Comparison of ENCODE assay signal across 8 mouse cellular contexts in the genomic region with DNA sequence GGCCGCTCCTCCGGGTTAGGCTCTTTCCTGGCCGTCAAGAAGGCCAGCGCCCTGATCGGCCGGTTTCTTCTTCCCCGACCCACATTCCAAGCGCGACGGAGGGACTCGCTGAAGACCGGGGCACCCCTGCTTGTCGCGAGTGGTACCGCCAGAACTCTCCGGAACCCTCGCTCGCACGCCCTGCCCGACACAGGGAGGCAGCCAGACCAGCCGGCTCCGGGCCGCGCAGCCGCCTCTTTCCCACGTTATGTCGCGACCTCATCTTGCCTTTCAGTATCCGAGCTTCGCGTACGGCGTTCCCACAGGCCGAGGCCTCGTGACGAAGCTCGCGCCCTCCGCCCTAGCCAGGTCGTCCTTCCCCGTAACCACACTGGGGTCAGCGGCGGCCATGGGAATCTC. TPM values are rescaled to one million over a fixed set of nuclear protein-coding genes. Genes with fewer than 3 reads are reported as not detected.
DNase-seq lines count a peak whose midpoint lies in the region; ATAC-seq and TF ChIP-seq lines count a peak whose summit lies in the region.

No protein-coding gene starts in this region.

- TF ChIP-seq CTCF in layer of hippocampus, adult 2 months (conservative IDR thresholded peaks at IDR 0.05), result peak; percentile 28; the same call in 1 of the 2 replicates

- H3K27ac ChIP-seq in layer of hippocampus, adult 2 months, result peak overlapping the region; percentile 100
- peak overlapping the region; percentile 98 for H3K27ac ChIP-seq in embryonic facial prominence, embryonic 15.5 days (replicated peaks)
- H3K27ac ChIP-seq in limb, embryonic 12.5 days, result peak overlapping the region; percentile 97
- peak overlapping the region; percentile 97 for H3K27ac ChIP-seq in neural tube, embryonic 15.5 days (replicated peaks)

- H3K4me1 ChIP-seq in embryonic facial prominence, embryonic 15.5 days, result peaks cover 23% of the 10 kb centered on the region
- H3K4me1 ChIP-seq in limb, embryonic 12.5 days (replicated peaks), result peaks cover 22% of the 10 kb centered on the region
- H3K4me1 ChIP-seq in neural tube, embryonic 15.5 days, result peaks cover 34% of the 10 kb centered on the region

- DNase-seq in layer of hippocampus, adult 2 months (ENCODE audit: low spot score in 2 of 2), result no peak
- no peak for DNase-seq in layer of hippocampus, adult 9-10 months (ENCODE audit: low spot score)
- DNase-seq in thymus, postnatal 10 days (ENCODE audit: low spot score in 2 of 2), result no peak
- DNase-seq in cerebellum, postnatal 25 days, result no peak
- no peak for DNase-seq in adrenal gland, postnatal 14 days

- no peaks in the 10 kb centered on the region for H3K27me3 ChIP-seq in embryonic facial prominence, embryonic 15.5 days
- H3K27me3 ChIP-seq in limb, embryonic 12.5 days, result no peaks in the 10 kb centered on the region
- H3K27me3 ChIP-seq in neural tube, embryonic 15.5 days (replicated peaks), result no peaks in the 10 kb centered on the region

- peak overlapping the region; percentile 83 for H3K9ac ChIP-seq in embryonic facial prominence, embryonic 15.5 days
- H3K9ac ChIP-seq in limb, embryonic 12.5 days (replicated peaks), result peak overlapping the region; percentile 99
- peak overlapping the region; percentile 100 for H3K9ac ChIP-seq in neural tube, embryonic 15.5 days (replicated peaks)

- no peaks in the 10 kb centered on the region for H3K9me3 ChIP-seq in embryonic facial prominence, embryonic 15.5 days (replicated peaks)
- H3K9me3 ChIP-seq in limb, embryonic 12.5 days, result no peaks in the 10 kb centered on the region
- H3K9me3 ChIP-seq in neural tube, embryonic 15.5 days (replicated peaks), result no peaks in the 10 kb centered on the region

- under 1% methylated on average over 43 of the region's 43 CpGs for WGBS in embryonic facial prominence, embryonic 15.5 days
- under 1% methylated on average over 43 of the region's 43 CpGs for WGBS in limb, embryonic 12.5 days
- 0% methylated on average over 42 of the region's 43 CpGs for WGBS in neural tube, embryonic 15.5 days

- peak overlapping the region; percentile 94 for H3K4me3 ChIP-seq in layer of hippocampus, adult 2 months
- H3K4me3 ChIP-seq in embryonic facial prominence, embryonic 15.5 days (replicated peaks), result peak overlapping the region; percentile 61
- peak overlapping the region; percentile 100 for H3K4me3 ChIP-seq in limb, embryonic 12.5 days (replicated peaks)
- H3K4me3 ChIP-seq in neural tube, embryonic 15.5 days (replicated peaks), result peak overlapping the region; percentile 99

- no peak; the same call in 1 of the 2 replicates for ATAC-seq in embryonic facial prominence, embryonic 15.5 days (ENCODE audit: insufficient number of reproducible peaks, low FRiP score, low TSS enrichment, low read depth)
- peak; percentile 21 for ATAC-seq in limb, embryonic 12.5 days (ENCODE audit: insufficient number of reproducible peaks, insufficient read depth, low FRiP score, low TSS enrichment, low read depth)
- ATAC-seq in neural tube, embryonic 15.5 days (ENCODE audit: low FRiP score), result peak; percentile 26; the same call in 1 of the 2 replicates

- H3K36me3 ChIP-seq in embryonic facial prominence, embryonic 15.5 days, result peaks cover 77% of the 10 kb centered on the region
- peaks cover 78% of the 10 kb centered on the region for H3K36me3 ChIP-seq in limb, embryonic 12.5 days
- peaks cover 62% of the 10 kb centered on the region for H3K36me3 ChIP-seq in neural tube, embryonic 15.5 days

- peak overlapping the region; percentile 77 for H3K4me2 ChIP-seq in embryonic facial prominence, embryonic 15.5 days (replicated peaks)
- H3K4me2 ChIP-seq in limb, embryonic 12.5 days, result peak overlapping the region; percentile 98
- peak overlapping the region; percentile 95 for H3K4me2 ChIP-seq in neural tube, embryonic 15.5 days

RNA-seq across cellular contexts. Expression of a gene that starts 0.5 kb away (rescaled TPM):
- 100 to 1,000 TPM; 342 to 344 TPM for total RNA-seq in layer of hippocampus, adult 2 months (2021)
- 447 and 512 TPM in 2 replicates for polyA plus RNA-seq in embryonic facial prominence, embryonic 15.5 days (2015; fragmentation: Nextera tagmentation; extraction: Ambion mirVana)
- polyA plus RNA-seq in limb, embryonic 12.5 days (2016; fragmentation: Nextera tagmentation; extraction: Ambion mirVana), result 569 and 701 TPM in 2 replicates
- 437 and 477 TPM in 2 replicates for polyA plus RNA-seq in neural tube, embryonic 15.5 days (2015; fragmentation: Nextera tagmentation; extraction: Ambion mirVana)
- 642 and 752 TPM in 2 replicates for total RNA-seq in adrenal gland, postnatal 14 days (2021)

RNA-seq across cellular contexts. Expression of a gene that starts 5.8 kb away (rescaled TPM):
- 10 to 100 TPM in 1 of 2 experiments, 1 to 10 TPM in 1; 9.7 to 15.4 TPM for total RNA-seq in layer of hippocampus, adult 2 months (2021)
- 26.3 and 28.3 TPM in 2 replicates for polyA plus RNA-seq in embryonic facial prominence, embryonic 15.5 days (2015; fragmentation: Nextera tagmentation; extraction: Ambion mirVana)
- polyA plus RNA-seq in limb, embryonic 12.5 days (2016; fragmentation: Nextera tagmentation; extraction: Ambion mirVana), result 5.9 and 8.0 TPM in 2 replicates
- 9.0 and 13.0 TPM in 2 replicates for polyA plus RNA-seq in neural tube, embryonic 15.5 days (2015; fragmentation: Nextera tagmentation; extraction: Ambion mirVana)
- total RNA-seq in adrenal gland, postnatal 14 days (2021), result 8.6 and 12.2 TPM in 2 replicates

RNA-seq across cellular contexts. Expression of a gene that starts 9.3 kb away (rescaled TPM):
- total RNA-seq in layer of hippocampus, adult 2 months (2021), result 10 to 100 TPM; 54.9 to 59.3 TPM
- 66.5 and 67.3 TPM in 2 replicates for polyA plus RNA-seq in embryonic facial prominence, embryonic 15.5 days (2015; fragmentation: Nextera tagmentation; extraction: Ambion mirVana)
- polyA plus RNA-seq in limb, embryonic 12.5 days (2016; fragmentation: Nextera tagmentation; extraction: Ambion mirVana), result 62.6 and 64.3 TPM in 2 replicates
- polyA plus RNA-seq in neural tube, embryonic 15.5 days (2015; fragmentation: Nextera tagmentation; extraction: Ambion mirVana), result 95.1 and 101 TPM in 2 replicates
- total RNA-seq in adrenal gland, postnatal 14 days (2021), result 96.2 and 101 TPM in 2 replicates

RNA-seq across cellular contexts. Expression of a gene that starts 10.2 kb away (rescaled TPM):
- 100 to 1,000 TPM; 108 to 132 TPM for total RNA-seq in layer of hippocampus, adult 2 months (2021)
- polyA plus RNA-seq in embryonic facial prominence, embryonic 15.5 days (2015; fragmentation: Nextera tagmentation; extraction: Ambion mirVana), result 83.7 and 90.5 TPM in 2 replicates
- polyA plus RNA-seq in limb, embryonic 12.5 days (2016; fragmentation: Nextera tagmentation; extraction: Ambion mirVana), result 132 and 140 TPM in 2 replicates
- polyA plus RNA-seq in neural tube, embryonic 15.5 days (2015; fragmentation: Nextera tagmentation; extraction: Ambion mirVana), result 90.8 and 109 TPM in 2 replicates
- total RNA-seq in adrenal gland, postnatal 14 days (2021), result 71.6 and 72.4 TPM in 2 replicates

RNA-seq across cellular contexts. Expression of a gene that starts 13.9 kb away (rescaled TPM):
- 1 to 10 TPM; 2.1 to 2.5 TPM for total RNA-seq in layer of hippocampus, adult 2 months (2021)
- polyA plus RNA-seq in embryonic facial prominence, embryonic 15.5 days (2015; fragmentation: Nextera tagmentation; extraction: Ambion mirVana), result 1.0 and 1.1 TPM in 2 replicates
- 0.58 and 1.0 TPM in 2 replicates for polyA plus RNA-seq in limb, embryonic 12.5 days (2016; fragmentation: Nextera tagmentation; extraction: Ambion mirVana)
- 0.19 and 0.43 TPM in 2 replicates for polyA plus RNA-seq in neural tube, embryonic 15.5 days (2015; fragmentation: Nextera tagmentation; extraction: Ambion mirVana)
- 2.7 and 4.0 TPM in 2 replicates for total RNA-seq in adrenal gland, postnatal 14 days (2021)
